Mouse (Mus musculus): Measurements from ENCODE around the gene Rps10.

The Rps10 gene

DNA sequence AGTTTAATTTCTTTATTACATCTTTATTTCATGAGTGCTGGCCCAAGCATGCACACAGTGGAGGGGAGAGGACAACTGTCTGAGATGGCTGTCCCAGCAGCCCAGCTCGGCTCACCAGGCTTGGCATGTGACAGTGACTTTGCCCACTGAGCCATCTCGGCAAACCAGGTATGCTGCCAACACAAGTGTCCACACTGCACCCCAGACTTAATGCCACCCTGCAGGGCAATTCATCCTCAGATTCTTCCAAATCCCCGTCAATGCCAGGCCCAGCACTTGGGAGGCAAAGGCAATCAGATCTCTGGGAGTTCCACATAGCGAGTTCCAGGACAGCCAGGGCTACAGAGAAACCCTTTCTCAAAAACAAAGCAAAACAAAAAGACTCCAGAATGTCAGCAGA lies 23.5 kb downstream of the Rps10 start:
- in situ Hi-C loops (cut with MboI, MseI) = no loop called here

DNA sequence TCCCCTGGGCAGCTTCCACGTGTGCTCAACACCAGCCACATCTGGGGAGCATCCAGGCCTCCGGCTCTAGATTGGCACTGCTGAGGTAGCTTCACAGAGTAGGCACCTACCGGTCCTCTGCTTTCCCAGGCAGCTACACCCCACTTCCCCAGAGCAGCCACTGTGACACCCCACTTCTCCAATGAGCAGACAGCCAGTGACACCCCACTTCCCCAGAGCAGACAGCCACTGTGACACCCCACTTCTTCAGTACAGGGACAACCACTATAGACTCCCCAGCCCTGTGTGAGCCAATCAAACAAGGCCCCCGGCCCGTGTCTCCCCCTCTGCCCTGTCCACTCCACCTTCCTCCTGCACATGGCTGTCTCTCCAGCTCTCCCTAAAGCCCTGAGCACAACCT lies 24.5 kb downstream of the Rps10 start:
- in situ Hi-C loops (cut with MboI, MseI) = no loop called here

DNA sequence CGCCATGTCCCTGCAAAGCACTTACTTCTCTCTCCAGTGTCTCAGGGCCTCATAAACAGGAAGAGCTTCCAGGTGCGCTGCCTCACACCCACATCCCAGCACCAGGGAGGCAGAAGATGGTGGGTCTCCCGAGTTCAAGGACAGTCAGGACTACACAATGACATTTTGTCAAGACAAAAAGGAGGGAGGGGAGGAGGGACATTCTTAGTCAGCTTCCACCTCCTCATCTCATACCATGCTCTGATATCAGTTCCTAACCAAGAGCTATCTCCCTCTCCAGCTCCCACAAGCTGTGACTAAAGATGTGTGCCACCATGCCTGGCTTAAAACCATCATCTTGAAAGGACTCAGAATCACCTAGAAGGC lies 25.0 kb downstream of the Rps10 start:
- in situ Hi-C loops (cut with MboI, MseI) = no loop called here

DNA sequence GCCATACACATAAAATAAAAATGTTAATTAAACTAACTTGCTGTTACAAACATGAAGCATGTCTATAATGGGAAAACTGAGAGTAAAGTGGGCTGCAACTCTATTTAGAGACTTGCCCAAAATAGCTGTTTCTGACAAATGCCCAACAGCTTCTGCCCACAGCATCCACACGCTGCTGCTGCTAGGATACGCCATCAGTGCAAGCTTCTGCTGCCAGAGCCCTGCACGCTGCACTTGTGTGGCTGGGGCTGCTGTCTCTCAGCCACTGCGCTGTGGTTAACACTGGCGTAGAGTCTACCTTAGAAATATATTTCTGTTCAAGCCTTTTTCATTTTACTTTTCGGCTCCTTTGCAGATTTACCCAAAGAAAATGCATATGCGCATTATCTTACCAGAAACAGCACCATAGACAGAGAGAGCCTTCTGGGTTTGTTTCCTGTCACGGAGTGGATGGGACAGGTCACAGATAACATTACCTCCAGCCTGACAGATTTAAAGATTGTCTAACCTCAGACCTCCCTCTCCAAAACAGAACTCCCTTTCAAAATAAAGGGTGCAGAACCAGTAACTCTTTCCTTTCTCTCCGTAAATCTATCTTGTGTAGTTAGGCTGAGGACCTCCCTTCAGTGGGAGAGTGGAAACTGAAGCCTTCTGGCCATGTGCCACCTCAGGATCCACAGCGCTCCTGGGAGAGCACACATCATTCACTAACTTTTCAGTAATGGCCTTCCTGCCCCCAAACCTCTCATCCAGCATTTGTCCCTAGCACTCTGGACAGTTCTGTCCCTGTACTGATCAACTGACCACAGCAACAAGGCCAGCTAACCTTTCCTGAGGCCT lies 25.6 kb downstream of the Rps10 start:
- in situ Hi-C loops (cut with MboI, MseI) = no loop called here

DNA sequence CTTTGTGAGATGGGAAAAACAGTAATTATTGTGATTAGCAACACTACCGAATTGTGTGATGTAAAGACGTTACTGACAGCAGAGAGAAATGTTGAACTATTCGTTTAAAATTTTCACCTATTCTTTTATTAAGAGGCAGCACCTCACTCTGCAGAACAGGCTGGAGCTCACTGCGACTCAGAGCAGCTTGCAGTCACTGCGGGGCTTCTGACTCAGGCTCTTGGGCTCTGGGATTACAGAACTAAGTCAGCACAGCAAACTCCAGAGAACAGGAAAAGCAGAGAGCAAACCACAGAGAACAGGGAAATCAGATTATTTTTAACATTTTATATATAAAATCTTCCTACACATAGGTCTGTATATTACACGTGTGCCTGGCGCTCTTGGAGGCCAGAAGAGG lies 26.9 kb downstream of the Rps10 start:
- in situ Hi-C loops (cut with MboI, MseI) = no loop called here

DNA sequence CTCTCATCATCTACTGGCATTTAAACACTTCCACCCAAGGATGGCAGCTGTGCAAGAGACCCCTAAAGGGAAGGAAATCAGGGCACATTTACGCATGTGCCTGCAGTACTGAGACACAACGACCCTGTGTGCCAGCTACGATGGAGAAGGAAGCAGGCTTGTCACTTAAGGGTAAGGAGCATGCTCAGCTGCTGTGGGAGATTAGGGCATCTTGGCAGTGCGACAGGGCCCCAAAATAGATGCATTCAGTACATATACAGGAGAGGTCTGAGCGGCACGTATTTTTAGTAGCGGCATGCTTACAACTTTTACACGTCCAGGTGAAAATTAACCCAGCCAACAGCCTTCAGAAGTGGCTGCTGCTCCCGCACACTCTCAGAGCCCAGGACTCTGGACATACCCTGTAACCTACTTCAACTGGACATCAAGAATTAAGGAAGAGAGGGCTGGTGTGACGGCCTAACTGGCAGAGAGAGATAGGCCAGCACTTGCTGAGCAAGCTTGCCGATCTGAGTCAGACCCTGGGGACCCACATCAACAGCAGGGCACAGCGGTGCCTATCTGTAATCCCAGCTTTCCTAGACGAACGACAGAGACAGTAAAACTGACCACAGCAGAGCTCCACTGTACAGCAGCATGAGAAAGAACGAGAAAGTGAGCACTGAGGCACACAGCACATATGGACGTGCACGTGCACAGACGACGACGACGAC lies 32.8 kb downstream of the Rps10 start:
- in situ Hi-C loops (cut with MboI, MseI) = no loop called here

DNA sequence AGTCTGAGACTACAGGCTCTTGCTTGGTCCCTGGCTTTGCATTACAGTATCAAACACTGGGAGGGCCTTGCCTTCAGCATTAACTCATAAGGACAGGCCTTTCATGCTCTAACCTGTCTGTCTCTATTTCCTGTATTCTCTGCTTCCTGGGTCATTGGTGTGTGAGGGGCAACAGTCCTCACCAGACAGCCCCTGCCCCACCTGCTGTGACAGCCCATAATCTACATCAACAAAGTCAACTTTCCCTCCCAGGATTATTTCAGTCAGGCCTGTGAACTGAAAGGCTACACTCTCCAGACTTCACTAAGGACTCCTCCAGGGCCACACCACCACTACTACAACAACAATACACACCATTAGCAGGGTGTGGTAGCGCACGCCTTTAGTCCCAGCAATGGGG lies 33.4 kb downstream of the Rps10 start:
- in situ Hi-C loops (cut with MboI, MseI) = no loop called here

DNA sequence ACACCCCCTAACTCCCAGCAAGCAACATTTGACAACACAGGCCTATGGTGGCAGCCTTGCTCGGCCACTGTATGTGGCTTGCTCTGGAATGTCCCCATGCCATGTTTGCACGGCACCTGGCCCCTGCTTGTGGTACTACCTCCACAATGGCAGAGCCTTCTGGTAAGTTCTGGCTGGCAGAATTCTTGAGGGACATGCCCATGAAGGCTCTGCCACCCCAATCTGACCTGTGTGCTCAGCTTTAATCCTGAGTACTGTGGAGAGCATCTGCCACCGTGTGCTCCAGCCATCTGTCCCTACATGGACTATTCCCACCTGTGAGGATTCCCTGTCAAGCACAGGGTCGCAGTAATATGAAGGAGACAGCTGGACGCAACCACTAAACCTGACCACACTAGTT lies 35.6 kb downstream of the Rps10 start:
- in situ Hi-C loops (cut with MboI, MseI) = no loop called here

DNA sequence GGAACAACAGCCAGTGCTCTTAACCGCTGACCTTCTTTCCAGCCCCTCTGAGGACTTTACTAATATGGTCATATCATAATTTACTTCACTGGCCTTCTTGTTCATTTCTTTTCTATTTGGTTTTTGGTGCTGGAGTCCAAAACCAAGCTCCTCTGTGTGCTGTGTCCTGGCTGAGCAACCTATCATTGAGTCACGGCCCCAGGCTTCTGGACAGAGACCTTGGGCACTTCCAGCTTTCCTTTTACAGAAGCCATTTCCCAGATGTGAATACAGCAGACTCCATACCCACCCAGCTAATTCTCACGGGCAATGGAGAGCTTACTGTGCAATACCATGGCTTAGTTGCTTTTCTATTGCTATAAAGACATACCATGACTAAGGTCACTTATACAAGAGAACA lies 36.2 kb downstream of the Rps10 start:
- in situ Hi-C loops (cut with MboI, MseI) = no loop called here

DNA sequence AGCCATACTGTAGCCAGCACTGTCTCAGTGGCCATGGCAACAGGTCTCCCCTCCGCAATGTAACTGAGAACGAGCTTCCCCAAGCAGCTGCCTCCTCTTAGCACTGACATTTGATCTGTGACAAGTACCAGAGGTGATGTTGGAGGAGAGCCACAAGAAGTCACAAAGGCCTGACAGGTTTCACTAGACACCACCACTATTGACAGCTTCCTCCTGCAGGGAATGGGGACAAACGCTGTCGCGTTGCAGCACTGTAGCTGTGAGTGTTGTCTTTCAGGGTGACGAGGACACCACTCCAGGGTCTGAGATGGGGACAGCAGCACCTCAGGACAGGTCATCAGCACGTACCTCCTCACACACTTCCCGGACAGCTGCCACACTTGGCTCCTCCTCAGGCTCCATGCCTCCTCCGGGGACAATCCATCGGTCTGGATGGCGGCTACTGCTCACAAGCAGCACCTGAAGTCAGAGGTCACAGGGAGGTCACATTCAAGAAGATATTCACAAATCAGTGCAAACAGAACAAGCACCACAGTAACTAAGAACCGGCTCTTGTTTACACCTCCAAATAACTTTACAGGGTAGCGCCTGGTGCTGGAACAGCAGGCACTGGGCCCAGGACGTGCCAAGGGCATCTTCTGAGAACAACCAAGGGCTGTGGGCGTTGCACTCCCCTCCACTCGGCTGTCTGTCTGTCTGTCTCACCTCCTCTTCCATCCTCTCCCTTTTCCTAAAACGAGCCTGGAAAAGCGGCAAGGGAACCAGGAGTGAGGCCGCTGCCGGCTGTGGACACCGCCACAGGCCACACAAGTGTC lies 39.9 kb downstream of the Rps10 start:
- in situ Hi-C loops (cut with MboI, MseI) = no loop called here

DNA sequence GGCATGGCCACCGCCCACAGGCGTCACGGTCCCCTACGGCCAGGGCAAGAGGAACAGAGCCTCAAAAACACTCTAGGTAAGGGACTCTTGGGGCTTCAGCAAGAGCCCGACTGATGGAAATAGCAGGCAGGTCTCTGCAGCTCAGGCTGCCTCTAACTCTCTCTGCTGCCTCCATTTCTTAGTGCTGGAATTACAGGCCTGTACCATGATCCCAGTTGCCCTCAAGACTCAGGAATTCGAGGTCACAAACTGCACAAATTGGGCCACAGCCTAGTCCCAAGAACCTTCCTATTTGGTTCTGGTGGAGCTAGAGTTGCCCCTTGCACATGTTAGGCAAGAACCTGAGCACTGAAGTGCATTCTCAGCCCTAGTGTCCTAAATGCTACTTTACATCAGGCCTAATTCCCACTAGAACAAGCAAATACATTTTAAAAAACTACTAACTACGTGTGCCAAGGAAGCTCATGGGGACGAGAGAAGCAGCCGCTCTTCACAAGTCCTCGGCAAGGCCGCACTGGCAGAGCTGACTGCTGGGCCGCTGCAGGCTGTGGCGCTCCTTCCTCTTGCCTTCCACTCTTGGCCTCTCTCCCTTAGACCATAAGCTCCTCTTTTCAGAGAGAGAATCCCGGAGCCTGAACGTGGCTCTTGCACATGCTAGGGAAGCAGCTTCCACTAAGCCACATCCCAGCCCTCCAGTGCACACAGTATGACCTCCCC lies 40.7 kb downstream of the Rps10 start:
- in situ Hi-C loops (cut with MboI, MseI) = no loop called here

DNA sequence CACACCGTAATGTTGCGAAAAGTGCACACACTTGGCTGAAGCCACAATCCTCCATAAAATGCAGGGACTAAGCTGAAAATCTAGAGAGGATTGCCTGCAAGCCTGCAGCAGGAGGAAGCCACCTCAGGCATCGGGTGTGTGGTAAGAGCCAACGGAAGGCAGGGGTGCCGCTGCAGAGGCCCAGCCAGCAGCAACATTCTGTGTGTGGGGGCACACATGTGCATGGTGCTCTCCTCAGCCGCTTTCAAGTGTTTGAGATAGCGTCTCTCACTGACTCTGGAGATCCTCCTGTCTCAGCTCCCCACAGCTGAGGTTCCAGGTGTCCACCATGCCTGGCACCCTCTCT lies 43.9 kb downstream of the Rps10 start:
- in situ Hi-C loops (cut with MboI, MseI) = no loop called here

DNA sequence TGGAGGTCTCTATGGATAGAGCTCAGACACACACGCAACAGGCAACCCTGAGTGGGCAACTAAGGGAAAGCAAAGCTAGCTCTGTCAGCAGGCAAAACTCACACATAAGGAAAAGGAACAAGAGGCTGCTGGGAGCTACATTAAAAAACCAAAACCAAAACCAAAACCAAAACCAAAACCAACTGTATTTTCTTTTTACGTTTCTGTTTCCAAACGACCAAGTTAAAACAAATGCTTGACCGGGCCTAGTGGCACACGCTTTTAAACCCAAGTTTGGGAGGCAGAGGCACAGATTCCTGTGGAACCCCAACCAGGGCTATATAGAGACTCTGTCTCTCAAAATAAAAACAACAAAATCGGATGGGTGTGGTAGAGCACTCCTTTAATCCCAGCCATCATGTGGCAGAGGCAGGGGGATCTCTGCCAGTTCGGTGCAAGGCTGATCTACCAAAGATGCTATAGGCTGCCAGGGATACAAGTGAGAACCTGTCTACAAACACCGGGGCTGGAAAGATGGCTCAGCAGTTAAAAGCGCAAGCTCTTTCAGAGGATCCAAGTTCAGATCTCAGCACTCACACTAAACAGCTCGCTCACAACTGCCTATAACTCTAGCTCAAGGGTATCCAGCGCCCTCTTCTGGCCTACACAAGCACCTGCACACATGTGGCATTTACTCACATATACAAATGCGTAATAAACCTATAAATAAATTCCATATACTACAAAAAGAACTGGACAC lies 44.5 kb downstream of the Rps10 start:
- in situ Hi-C loops (cut with MboI, MseI) = no loop called here

DNA sequence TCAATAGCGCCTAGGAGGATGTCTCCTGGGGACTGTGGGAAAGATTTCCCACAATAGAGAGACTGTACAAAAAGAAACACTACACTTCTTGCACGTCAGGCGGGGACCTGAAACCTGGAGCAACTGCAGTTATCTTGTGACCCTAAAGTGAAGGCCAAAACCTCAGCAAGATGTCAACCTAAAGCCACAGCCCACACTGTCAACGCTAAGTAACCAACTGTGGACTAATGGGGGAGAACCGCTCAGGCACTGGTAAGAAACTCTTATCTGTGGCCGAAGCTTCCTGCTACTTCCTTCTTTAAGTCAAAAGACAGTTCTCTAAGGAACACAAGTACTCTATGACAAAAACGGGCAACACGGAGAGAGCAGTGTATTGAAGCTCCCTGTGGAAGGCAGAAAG lies 48.2 kb downstream of the Rps10 start:
- in situ Hi-C loops (cut with MboI, MseI) = no loop called here

DNA sequence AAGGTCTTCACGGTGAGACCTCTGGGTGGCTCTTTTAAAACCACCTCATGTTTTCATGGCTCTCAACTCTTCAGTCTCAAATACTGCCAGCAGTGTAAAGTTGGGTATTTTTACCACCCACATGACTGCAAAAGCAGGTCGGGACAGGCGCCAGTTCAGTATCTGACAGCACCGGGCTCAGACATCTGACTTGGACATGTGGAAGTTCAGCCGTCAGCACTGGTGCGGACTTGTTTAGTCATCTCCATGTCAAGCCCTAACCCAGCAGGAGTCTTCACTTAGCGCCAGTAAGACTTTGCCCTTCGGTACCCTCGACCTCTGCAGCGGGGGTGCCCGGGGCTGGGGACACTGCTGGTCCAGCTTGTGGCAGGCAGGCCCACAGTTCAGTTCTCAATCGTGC lies 49.2 kb downstream of the Rps10 start:
- in situ Hi-C loops (cut with MboI, MseI) = no loop called here

DNA sequence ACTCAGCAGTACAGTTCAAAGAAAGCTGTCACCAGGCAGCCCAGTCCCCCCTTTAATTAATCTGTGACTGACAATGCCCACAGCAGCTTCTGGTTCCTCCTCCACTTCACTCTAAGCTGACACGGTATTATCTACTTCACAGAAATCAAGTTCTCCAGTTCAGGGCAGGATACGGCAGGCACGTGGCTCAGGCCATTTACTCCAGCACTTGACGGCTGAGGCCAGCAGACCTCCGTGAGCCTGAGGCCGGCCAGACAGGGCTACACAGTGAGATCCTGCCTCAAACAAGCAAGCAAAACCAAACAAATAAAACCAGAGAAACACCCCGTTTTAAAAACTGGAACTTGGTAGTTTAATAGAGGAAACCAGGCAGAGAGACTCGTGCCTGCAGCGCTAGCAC lies 49.8 kb downstream of the Rps10 start:
- in situ Hi-C loops (cut with MboI, MseI) = no loop called here

DNA sequence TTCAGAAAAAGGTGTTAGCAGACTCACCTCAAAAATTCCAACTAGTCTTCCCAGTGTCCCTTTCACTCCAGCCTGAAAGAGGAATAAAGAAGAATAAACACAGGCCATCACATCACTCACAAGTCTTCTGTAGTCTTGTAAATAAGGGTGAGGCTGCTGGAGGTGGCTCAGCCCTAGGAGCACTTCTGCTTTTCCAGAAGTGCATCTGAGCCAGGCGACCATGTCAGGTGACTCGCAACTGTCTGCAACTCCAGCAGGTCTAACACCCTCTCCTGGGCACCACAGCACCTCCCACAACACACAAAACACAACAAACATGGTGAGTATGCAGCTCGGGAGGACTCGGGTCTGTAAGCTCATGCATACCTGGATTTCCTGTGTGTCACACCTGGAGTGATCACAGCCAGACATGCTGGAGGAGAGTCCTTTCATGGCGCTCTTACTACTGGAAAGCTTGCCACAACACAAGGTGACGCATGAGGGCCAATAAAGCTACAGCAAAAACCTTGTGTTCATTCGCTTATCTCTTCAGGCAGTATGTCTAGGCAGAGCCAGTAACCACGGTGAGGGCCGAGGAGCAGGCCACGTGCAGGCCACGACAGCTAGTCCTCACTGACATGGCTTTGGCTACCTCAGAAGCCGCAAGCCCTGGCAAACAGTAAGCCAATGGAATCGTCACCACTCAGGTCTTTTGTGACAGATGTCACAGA lies 53.1 kb downstream of the Rps10 start:
- in situ Hi-C loops (cut with MboI, MseI) = no loop called here
